Comparison of ENCODE assay signal across 12 mouse cellular contexts in genomic region chr2:50789051-50789651, GRCm38 (mm10).
DNase-seq lines count a peak whose midpoint lies in the region; ATAC-seq lines count a peak whose summit lies in the region.
"Had no signal": no experiment of that assay in that cellular context is flagged by ENCODE, and none has a peak within 500 bp of the region (broad histone marks: within the 10 kb centered on the region; RNA-seq: fewer than 3 reads in every experiment).

No protein-coding gene starts in this region.

- H3K27ac ChIP-seq in embryonic facial prominence, embryonic 15.5 days (replicated peaks): 0 out of 2 replicates have a peak overlapping the region, but pooled peaks have one; percentile 13
- peak overlapping the region; percentile 83 for H3K27ac ChIP-seq in lung, embryonic 15.5 days
- H3K27ac ChIP-seq: layer of hippocampus, adult 2 months; midbrain, embryonic 12.5 days had no signal

- peak overlapping the region; percentile 13; the same call in 1 of the 2 replicates for H3K4me2 ChIP-seq in embryonic facial prominence, embryonic 15.5 days (replicated peaks)
- peak overlapping the region; percentile 6; the same call in 1 of the 2 replicates for H3K4me2 ChIP-seq in lung, embryonic 15.5 days
- H3K4me2 ChIP-seq: midbrain, embryonic 12.5 days had no signal

- WGBS in embryonic facial prominence, embryonic 15.5 days: 43% methylated on average over 4 of the region's 4 CpGs
- WGBS in lung, embryonic 15.5 days: 39% methylated on average over 4 of the region's 4 CpGs

- H3K4me1 ChIP-seq in embryonic facial prominence, embryonic 15.5 days: no peaks in the 10 kb centered on the region
- H3K4me1 ChIP-seq in lung, embryonic 15.5 days: 0 out of 2 replicates have a peak, but pooled peaks cover 4% of the 10 kb centered on the region
- H3K4me1 ChIP-seq: midbrain, embryonic 12.5 days had no signal

- no peak for ATAC-seq in embryonic facial prominence, embryonic 15.5 days (ENCODE audit: insufficient number of reproducible peaks, low FRiP score, low TSS enrichment, low read depth)
- peak; percentile 92 for ATAC-seq in lung, embryonic 15.5 days (ENCODE audit: borderline replicate concordance, extremely low read depth, low FRiP score, low TSS enrichment)
- ATAC-seq in erythroblast, adult 5-6 weeks (replicated peaks; ENCODE audit: low FRiP score, poor library complexity, severe bottlenecking): no peak

- H3K27me3 ChIP-seq in embryonic facial prominence, embryonic 15.5 days: no peaks in the 10 kb centered on the region
- H3K27me3 ChIP-seq in lung, embryonic 15.5 days: no peaks in the 10 kb centered on the region
- H3K27me3 ChIP-seq: midbrain, embryonic 12.5 days had no signal

- H3K9me3 ChIP-seq in embryonic facial prominence, embryonic 15.5 days (replicated peaks): no peaks in the 10 kb centered on the region
- H3K9me3 ChIP-seq in lung, embryonic 15.5 days: no peaks in the 10 kb centered on the region
- H3K9me3 ChIP-seq: midbrain, embryonic 12.5 days had no signal

- H3K4me3 ChIP-seq in embryonic facial prominence, embryonic 15.5 days (replicated peaks): no peak overlapping the region
- no peak overlapping the region for H3K4me3 ChIP-seq in lung, embryonic 15.5 days
- H3K4me3 ChIP-seq: layer of hippocampus, adult 2 months; midbrain, embryonic 12.5 days had no signal

- H3K9ac ChIP-seq in embryonic facial prominence, embryonic 15.5 days: no peak overlapping the region
- no peak overlapping the region for H3K9ac ChIP-seq in lung, embryonic 15.5 days
- H3K9ac ChIP-seq: midbrain, embryonic 12.5 days had no signal

- H3K36me3 ChIP-seq in embryonic facial prominence, embryonic 15.5 days: no peaks in the 10 kb centered on the region
- H3K36me3 ChIP-seq in lung, embryonic 15.5 days: no peaks in the 10 kb centered on the region
- H3K36me3 ChIP-seq: midbrain, embryonic 12.5 days had no signal

- peak; percentile 51 to 67 for DNase-seq in heart, adult 9 months (ENCODE audit: low spot score in 2 of 2)
- DNase-seq in heart, postnatal 4 days: no peak
- DNase-seq in NIH3T3 (ENCODE audit: low read depth): peak; percentile 56
- no peak for DNase-seq in adrenal gland, adult 2 months
- DNase-seq in layer of hippocampus, adult 18-20 months (ENCODE audit: low spot score in 2 of 2): no peak
- DNase-seq: adrenal gland, adult 8-10 months; gastrocnemius, postnatal 10 days had no signal

Comparison
In these comparisons a context has a peak if more than half of its experiments do, and no peak if none do; other contexts are left out.
1. DNase-seq: peak in heart, adult 9 months (2 of 2) and NIH3T3 (single experiment); none in heart, postnatal 4 days (single experiment), adrenal gland, adult 2 months (single experiment) and layer of hippocampus, adult 18-20 months (0 of 2).